Mouse (Mus musculus) heart, postnatal 0 days (tissue): Measurements from ENCODE around the gene Src.

Experiments
- CTCF ChIP-seq: IDR thresholded peaks from 2 replicates; pipeline ENCODE4 v1.5.1; 2016; ENCODE audit warnings: antibody characterized with exemption, control low read depth, low read depth
- EP300 ChIP-seq: IDR thresholded peaks from 2 replicates; pipeline ENCODE4 v1.6.1; 2016; ENCODE audit warnings: antibody characterized with exemption, low read depth

GRCm38 (mm10) chr2:157468130-157468796 lies 50.0 kb downstream of the Src start:
- TF ChIP-seq CTCF (peak; percentile 24; the same call in 1 of the 2 replicates), EP300 (no peak)
